Mouse (Mus musculus) layer of hippocampus, adult 8-10 months (tissue): ENCODE results near the gene Srsx. TPM values are rescaled to one million over a fixed set of nuclear protein-coding genes. Genes with fewer than 3 reads are reported as not detected.
"Not testable (repeated sequence)": the region's sequence is repeated elsewhere in the genome, so short reads cannot be mapped to it uniquely, and the experiment has no call there.

ENCODE experiments used
- DNase-seq, 2 experiments: peaks; one replicate each; pipeline ENCODE4 v3.0.0; 2022; ENCODE audit warnings: low spot score in 2 of 2
- total RNA-seq, 4 experiments: library from RNA; stranded (reverse); gene quantifications; 2 replicates each; pipeline ENCODE4 v1.2.4; 2022

Gene Srsx
- total RNA-seq, result not detected

DNA sequence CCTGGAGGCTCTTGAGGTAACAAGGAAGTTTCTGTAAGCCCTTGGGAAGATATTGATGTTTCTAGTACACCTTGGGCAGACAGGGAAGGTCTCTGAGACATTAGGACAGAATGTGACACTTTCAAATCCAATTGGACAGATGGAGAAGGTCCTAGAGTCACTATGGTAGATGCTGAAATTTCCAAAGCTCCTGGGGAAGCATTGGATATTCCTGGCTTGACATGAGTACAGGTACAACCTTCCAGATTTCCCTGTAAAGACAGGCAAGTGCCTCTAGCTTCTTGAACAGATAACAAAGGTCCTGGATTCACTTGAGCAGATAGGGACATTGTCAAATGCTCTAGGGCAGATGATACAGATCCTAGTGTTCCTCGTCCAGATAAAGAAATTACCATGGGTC lies at the start of gene Srsx:
Gene Srsx (minus strand): TSS at position 101 of the 400 bp plus-strand sequence.
- DNase-seq, result not testable (repeated sequence)

DNA sequence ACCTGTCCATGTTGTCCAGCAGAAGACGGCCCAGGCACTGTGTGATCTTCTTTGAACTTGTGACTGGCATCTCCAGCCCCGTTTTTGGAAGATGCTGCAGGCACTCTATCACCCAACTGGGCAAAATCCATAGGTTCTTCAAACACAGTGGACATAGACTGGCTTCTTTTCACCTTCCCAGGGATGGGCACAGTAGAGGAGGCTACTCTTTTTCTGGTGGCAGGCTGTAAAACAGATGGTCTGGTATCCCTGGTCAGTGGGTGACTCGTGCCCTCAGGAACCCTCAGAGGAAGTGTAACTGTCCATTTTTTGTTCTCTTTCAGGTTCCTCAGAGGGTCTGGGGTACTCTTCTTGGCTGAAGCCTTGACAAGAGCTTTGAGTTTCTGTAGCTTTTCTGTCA lies 24.5 kb upstream of the Srsx start, which contains the start of gene Gm17577:
Gene Gm17577 (minus strand): TSS at position 101 of the 400 bp plus-strand sequence.
- not testable (repeated sequence) for DNase-seq

Other genes with a start within 250 kb of the Srsx start
- gene Gm17521, start 192.8 kb downstream of the Srsx start, total RNA-seq, result not detected
- gene Cldn34c1, start 119.0 kb downstream of the Srsx start, total RNA-seq, result 1 to 10 TPM; 4.4 to 6.8 (median 6.0) TPM
- not detected for gene Gm17577, start 24.4 kb upstream of the Srsx start, total RNA-seq